Mouse (Mus musculus) urinary bladder, postnatal 14 days (tissue): Measurements from ENCODE around the gene Armc5.

Source experiments
- DNase-seq: peaks from one replicate; pipeline ENCODE4 v3.0.0; 2021; ENCODE audit warnings: low spot score

The Armc5 gene

GRCm38 (mm10) chr7:128236856-128237592 lies at the start of gene Armc5:
Armc5 (plus strand) TSS chr7:128237342.
- peak; percentile 82 for DNase-seq

GRCm38 (mm10) chr7:128201607-128202006 lies 35.5 kb upstream of the Armc5 start:
- DNase-seq: no peak

- no peak for DNase-seq
Measured at GRCm38 (mm10) chr7:128203071-128203470, 34.1 kb upstream of the Armc5 start.

GRCm38 (mm10) chr7:128204179-128204578 lies 33.0 kb upstream of the Armc5 start:
- no peak for DNase-seq

GRCm38 (mm10) chr7:128205695-128206094 lies 31.4 kb upstream of the Armc5 start:
- DNase-seq: no peak

GRCm38 (mm10) chr7:128206152-128206551 lies 31.0 kb upstream of the Armc5 start, which contains the start of gene Cox6a2:
Cox6a2 (minus strand) TSS chr7:128206387.
- DNase-seq: no peak

GRCm38 (mm10) chr7:128208187-128208586 lies 29.0 kb upstream of the Armc5 start:
- peak; percentile 70 for DNase-seq

GRCm38 (mm10) chr7:128209826-128210225 lies 27.3 kb upstream of the Armc5 start:
- DNase-seq: no peak

GRCm38 (mm10) chr7:128219952-128220351 lies 17.2 kb upstream of the Armc5 start:
- no peak for DNase-seq

- DNase-seq: no peak
Measured at GRCm38 (mm10) chr7:128220936-128221335, 16.2 kb upstream of the Armc5 start.

GRCm38 (mm10) chr7:128231741-128232140 lies 5.4 kb upstream of the Armc5 start:
- no peak for DNase-seq

- DNase-seq: no peak
Measured at GRCm38 (mm10) chr7:128234796-128235195, 2.3 kb upstream of the Armc5 start.

GRCm38 (mm10) chr7:128235481-128235880 lies 1.7 kb upstream of the Armc5 start:
- no peak for DNase-seq

GRCm38 (mm10) chr7:128236426-128236825 lies 716 bp upstream of the Armc5 start:
- no peak for DNase-seq

GRCm38 (mm10) chr7:128237593-128237926 lies 418 bp downstream of the Armc5 start:
- no peak for DNase-seq

- DNase-seq: peak; percentile 100
Measured at GRCm38 (mm10) chr7:128237927-128238778, 1.0 kb downstream of the Armc5 start, which contains the start of gene 9130023H24Rik. 9130023H24Rik (minus strand) TSS chr7:128238031.

- peak; percentile 47 for DNase-seq
Measured at GRCm38 (mm10) chr7:128238991-128239390, 1.8 kb downstream of the Armc5 start.

GRCm38 (mm10) chr7:128240131-128240784 lies 3.1 kb downstream of the Armc5 start:
- DNase-seq: no peak

- DNase-seq: no peak
Measured at GRCm38 (mm10) chr7:128242331-128242730, 5.2 kb downstream of the Armc5 start.

- no peak for DNase-seq
Measured at GRCm38 (mm10) chr7:128243921-128244320, 6.8 kb downstream of the Armc5 start.

GRCm38 (mm10) chr7:128244410-128245025 lies 7.4 kb downstream of the Armc5 start:
- no peak for DNase-seq

GRCm38 (mm10) chr7:128245547-128245946 lies 8.4 kb downstream of the Armc5 start:
- DNase-seq: no peak
